Mouse (Mus musculus) lung, embryonic 14.5 days (tissue): ENCODE measurements around the gene Ktn1. TPM values are rescaled to one million over a fixed set of nuclear protein-coding genes. Genes with fewer than 3 reads are reported as not detected.

Experiments used
- ATAC-seq: fragments of 200-750 bp; cut with Nextera tagmentation; 2 replicates; pipeline ENCODE4 v1.8.0; 2017; ENCODE audit warnings: mild to moderate bottlenecking, moderate TSS enrichment, moderate library complexity; ENCODE audit not compliant: insufficient read depth
- DNase-seq: peaks from one replicate; pipeline ENCODE4 v3.0.0-alpha.2; 2015
- H3K27ac ChIP-seq: fragments of 300-500 bp; sonication (generic); 2 replicates; pipeline ENCODE4 v1.5.1; 2014; ENCODE audit warnings: low read depth, mild to moderate bottlenecking, moderate library complexity
- H3K27me3 ChIP-seq: fragments of 300-500 bp; sonication (generic); 2 replicates; pipeline ENCODE4 v1.6.1; 2014; ENCODE audit warnings: low read length, control low read depth; ENCODE audit not compliant: insufficient read depth
- H3K36me3 ChIP-seq: fragments of 300-500 bp; sonication (generic); 2 replicates; pipeline ENCODE4 v1.6.1; 2014; ENCODE audit warnings: control low read depth; ENCODE audit not compliant: insufficient read depth
- H3K4me1 ChIP-seq: fragments of 300-500 bp; sonication (generic); 2 replicates; pipeline ENCODE4 v1.6.1; 2014; ENCODE audit warnings: antibody characterized with exemption, control low read depth; ENCODE audit not compliant: insufficient read depth
- H3K4me2 ChIP-seq: fragments of 300-500 bp; sonication (generic); 2 replicates; pipeline ENCODE4 v1.6.1; 2014; ENCODE audit warnings: mild to moderate bottlenecking
- H3K4me3 ChIP-seq: fragments of 300-500 bp; sonication (generic); 2 replicates; pipeline ENCODE4 v1.5.1; 2014; ENCODE audit warnings: low read depth, low read length
- H3K9ac ChIP-seq: fragments of 300-500 bp; sonication (generic); 2 replicates; pipeline ENCODE4 v1.6.1; 2014
- H3K9me3 ChIP-seq: fragments of 300-500 bp; sonication (generic); 2 replicates; pipeline ENCODE4 v1.6.1; 2016; ENCODE audit warnings: low read depth, low read length, control low read depth
- CTCF ChIP-seq: IDR thresholded peaks from 2 replicates; pipeline ENCODE4 v1.5.1; 2016; ENCODE audit warnings: antibody characterized with exemption, low read depth
- WGBS: fragments of 180-500 bp; shearing (Covaris S2); extraction: QIAGEN DNeasy Blood & Tissue Kit; methylation state at CpG from one replicate; pipeline ENCODE4 v1.1.7; 2014; 5-methylcytosine and 5-hydroxymethylcytosine counted together
- polyA plus RNA-seq: library from polyadenylated mRNA; unstranded; fragments of >200 nt; fragmentation: Nextera tagmentation; extraction: Ambion mirVana; gene quantifications from 2 replicates; pipeline ENCODE4 v1.2.1, GENCODE M21; 2014

Gene Ktn1
- polyA plus RNA-seq, 1 experiment from 2014 or later, result 72.6 TPM

DNA sequence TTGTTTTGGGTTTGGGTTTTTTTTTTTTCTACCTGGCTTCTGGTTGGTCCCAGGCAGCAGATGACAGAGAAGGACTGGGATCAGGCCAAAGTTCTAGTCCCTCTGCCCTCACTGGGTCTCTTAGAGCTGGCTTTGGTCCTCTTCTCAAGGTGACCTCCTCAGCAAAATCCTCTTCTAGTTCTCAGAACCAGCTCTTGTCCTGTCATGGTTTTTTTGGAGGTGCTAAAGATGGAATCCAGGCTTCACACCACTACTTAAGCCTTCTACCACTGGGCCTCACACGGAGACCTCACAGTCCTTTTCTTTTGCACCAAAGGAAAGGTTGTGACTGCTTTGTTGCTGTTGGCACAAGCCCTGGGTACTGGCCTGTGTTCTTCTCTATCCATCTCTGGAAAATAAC lies 15.8 kb upstream of the Ktn1 start:
- no peak overlapping the region for H3K27ac ChIP-seq
- no peaks in the 10 kb centered on the region for H3K27me3 ChIP-seq
- H3K36me3 ChIP-seq, result no peaks in the 10 kb centered on the region
- no peak overlapping the region for H3K9ac ChIP-seq
- no peak for TF ChIP-seq CTCF
- peaks cover 13% of the 10 kb centered on the region; the same call in 1 of the 2 replicates for H3K4me1 ChIP-seq
- H3K4me2 ChIP-seq, result no peak overlapping the region
- H3K4me3 ChIP-seq, result no peak overlapping the region
- ATAC-seq (no peak), DNase-seq (no peak)
- WGBS, result 48% methylated on average over 1 of the region's 1 CpGs
- H3K9me3 ChIP-seq, result no peaks in the 10 kb centered on the region

DNA sequence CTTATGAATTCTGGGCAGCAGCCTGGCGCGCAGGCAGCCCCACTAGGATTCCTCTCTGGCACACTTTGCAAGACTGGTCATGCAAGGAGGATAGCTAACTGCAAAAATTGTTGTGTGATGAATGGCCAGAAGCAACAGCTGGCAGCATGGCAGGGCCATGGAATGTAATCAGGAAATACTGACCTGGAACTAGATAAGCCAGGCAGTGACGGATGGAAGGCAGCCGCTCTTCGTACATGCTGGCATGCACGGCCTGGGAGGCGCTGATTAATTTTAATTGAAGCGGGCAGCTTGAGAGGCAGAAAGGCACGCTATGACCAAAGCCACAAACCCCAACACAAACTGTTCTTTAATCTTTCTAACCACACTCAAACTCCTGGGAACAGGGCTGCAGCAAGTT lies 13.8 kb upstream of the Ktn1 start:
- Histone ChIP-seq H3K9me3 (no peaks in the 10 kb centered on the region), H3K4me3 (no peak overlapping the region), H3K4me1 (peaks cover 13% of the 10 kb centered on the region; the same call in 1 of the 2 replicates), H3K36me3 (no peaks in the 10 kb centered on the region), H3K4me2 (peak overlapping the region; percentile 48), H3K9ac (no peak overlapping the region; the same call in 1 of the 2 replicates), H3K27ac (peak overlapping the region; percentile 65), H3K27me3 (no peaks in the 10 kb centered on the region)
- peak; percentile 88 for ATAC-seq
- 8% methylated on average over 9 of the region's 9 CpGs for WGBS
- peak; percentile 74 for DNase-seq
- TF ChIP-seq CTCF, result no peak

DNA sequence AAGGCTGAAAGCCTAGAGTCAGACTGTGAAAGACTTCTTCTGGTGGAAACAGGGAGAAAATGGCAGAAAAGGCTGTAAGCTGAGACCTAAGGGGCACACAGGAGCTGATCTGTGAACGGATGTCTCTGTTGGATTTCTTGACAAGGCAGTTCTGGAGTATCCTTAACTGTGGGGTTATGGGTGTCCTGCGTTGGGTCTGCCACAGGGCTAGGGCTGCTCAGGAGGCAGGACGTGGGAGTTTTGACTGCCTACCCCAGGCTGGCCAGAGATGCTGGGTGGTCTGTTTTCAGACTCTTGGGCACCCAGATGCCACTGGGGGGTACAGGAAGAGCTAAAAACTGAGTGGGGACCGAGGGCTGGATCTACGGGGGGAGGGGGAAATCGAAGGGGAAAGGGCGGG lies 13.4 kb upstream of the Ktn1 start:
- ATAC-seq, result peak; percentile 76
- H3K4me2 ChIP-seq, result peak overlapping the region; percentile 48
- no peaks in the 10 kb centered on the region for H3K27me3 ChIP-seq
- no peak overlapping the region for H3K4me3 ChIP-seq
- H3K9me3 ChIP-seq, result no peaks in the 10 kb centered on the region
- 38% methylated on average over 7 of the region's 7 CpGs for WGBS
- no peak overlapping the region; the same call in 1 of the 2 replicates for H3K9ac ChIP-seq
- TF ChIP-seq CTCF, result no peak
- H3K4me1 ChIP-seq, result peaks cover 13% of the 10 kb centered on the region; the same call in 1 of the 2 replicates
- no peaks in the 10 kb centered on the region for H3K36me3 ChIP-seq
- no peak for DNase-seq
- H3K27ac ChIP-seq, result peak overlapping the region; percentile 65

DNA sequence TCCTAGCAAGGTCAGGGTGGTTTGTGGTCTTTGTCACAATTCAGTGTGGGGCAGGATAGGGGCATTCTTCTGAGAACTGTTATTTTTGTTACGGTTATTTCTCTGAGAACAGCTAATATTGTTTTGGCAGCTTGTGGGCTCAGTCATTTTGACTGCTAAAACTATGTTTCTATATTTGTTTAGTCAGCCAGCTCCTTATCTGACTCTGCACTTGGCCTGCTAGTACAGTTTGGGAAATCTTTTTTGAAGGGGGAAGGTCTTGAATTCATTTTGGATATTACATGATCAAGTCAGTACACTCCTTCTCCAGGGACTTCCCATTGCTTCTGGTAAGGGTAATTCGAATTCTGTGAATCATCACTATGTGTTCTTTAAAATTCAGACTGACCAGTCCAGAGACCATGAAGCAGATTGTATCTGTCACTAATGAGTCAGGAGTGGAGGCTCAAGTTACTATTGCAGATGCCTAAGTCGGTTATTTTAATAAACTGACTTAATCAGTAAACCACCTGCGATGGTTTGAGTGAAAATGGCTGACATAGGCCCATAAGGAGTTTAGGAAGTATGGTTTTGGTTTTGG lies 9.8 kb upstream of the Ktn1 start:
- ATAC-seq (no peak), DNase-seq (no peak)
- H3K4me2 ChIP-seq, result no peak overlapping the region
- no peaks in the 10 kb centered on the region for H3K9me3 ChIP-seq
- H3K4me1 ChIP-seq, result peaks cover 13% of the 10 kb centered on the region; the same call in 1 of the 2 replicates
- H3K9ac ChIP-seq, result no peak overlapping the region
- 63% methylated on average over 4 of the region's 4 CpGs for WGBS
- TF ChIP-seq CTCF, result no peak
- no peaks in the 10 kb centered on the region for H3K27me3 ChIP-seq
- H3K36me3 ChIP-seq, result no peaks in the 10 kb centered on the region
- no peak overlapping the region for H3K4me3 ChIP-seq
- H3K27ac ChIP-seq, result no peak overlapping the region

DNA sequence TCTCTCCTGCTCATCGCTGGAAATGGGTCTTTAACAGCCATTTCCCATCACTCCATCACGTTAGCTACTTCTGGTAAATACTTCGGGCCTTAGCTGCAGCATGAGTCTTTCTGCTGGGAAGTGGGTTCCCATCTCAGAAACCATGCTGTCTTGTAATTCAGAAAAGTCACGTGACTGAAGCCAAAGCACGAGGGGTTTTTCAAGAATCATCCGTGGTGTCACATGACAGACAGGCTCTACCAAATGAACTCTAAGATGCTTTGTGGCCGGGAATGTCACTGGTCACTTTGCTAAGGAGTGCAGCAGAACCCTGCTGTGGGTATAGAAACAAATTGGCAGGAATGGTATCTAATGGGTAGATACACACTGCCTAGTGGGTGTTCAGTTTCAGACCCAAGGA lies 2.6 kb upstream of the Ktn1 start:
- Histone ChIP-seq H3K4me2 (no peak overlapping the region), H3K27me3 (no peaks in the 10 kb centered on the region), H3K36me3 (no peaks in the 10 kb centered on the region), H3K4me1 (0 out of 2 replicates have a peak, but pooled peaks cover 6% of the 10 kb centered on the region), H3K4me3 (no peak overlapping the region), H3K27ac (no peak overlapping the region), H3K9me3 (no peaks in the 10 kb centered on the region), H3K9ac (no peak overlapping the region)
- ATAC-seq (no peak), DNase-seq (no peak)
- no peak for TF ChIP-seq CTCF
- 54% methylated on average over 7 of the region's 7 CpGs for WGBS

DNA sequence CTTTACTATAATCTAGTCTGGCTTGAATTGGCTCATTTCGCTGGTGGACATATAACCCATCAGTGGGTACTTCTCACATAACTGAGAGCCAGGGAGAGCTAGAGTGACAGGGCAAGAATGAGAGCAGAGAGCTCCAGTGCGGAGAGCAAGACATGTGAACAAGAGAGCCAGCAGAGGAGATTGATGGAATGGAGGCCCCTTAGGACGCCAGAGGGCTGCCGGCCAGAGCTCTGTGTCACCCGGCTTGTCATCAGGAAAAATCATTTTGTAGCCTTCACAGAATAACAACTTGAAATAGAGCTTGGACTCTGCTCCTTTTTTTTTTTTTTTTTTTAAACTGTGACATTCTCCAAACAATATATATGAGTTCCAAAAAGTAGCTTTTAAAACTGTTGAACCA lies 2.0 kb upstream of the Ktn1 start:
- no peak for TF ChIP-seq CTCF
- Histone ChIP-seq H3K27ac (no peak overlapping the region), H3K27me3 (no peaks in the 10 kb centered on the region), H3K4me2 (no peak overlapping the region), H3K4me3 (no peak overlapping the region), H3K4me1 (0 out of 2 replicates have a peak, but pooled peaks cover 6% of the 10 kb centered on the region), H3K9ac (no peak overlapping the region), H3K9me3 (no peaks in the 10 kb centered on the region), H3K36me3 (no peaks in the 10 kb centered on the region)
- DNase-seq, result peak; percentile 39
- ATAC-seq, result no peak
- WGBS, result 22% methylated on average over 5 of the region's 5 CpGs

- no peaks in the 10 kb centered on the region for H3K9me3 ChIP-seq
- TF ChIP-seq CTCF, result no peak
- DNase-seq (no peak), ATAC-seq (no peak)
- no peaks in the 10 kb centered on the region for H3K36me3 ChIP-seq
- H3K4me3 ChIP-seq, result no peak overlapping the region
- no peak overlapping the region for H3K27ac ChIP-seq
- H3K27me3 ChIP-seq, result no peaks in the 10 kb centered on the region
- H3K9ac ChIP-seq, result no peak overlapping the region
- WGBS, result 73% methylated on average over 9 of the region's 9 CpGs
- no peak overlapping the region for H3K4me2 ChIP-seq
- 0 out of 2 replicates have a peak, but pooled peaks cover 6% of the 10 kb centered on the region for H3K4me1 ChIP-seq
Observed at GRCm38 (mm10) chr14:47646696-47647516, 1.3 kb upstream of the Ktn1 start.
